Mouse (Mus musculus): Measurements from ENCODE around the gene Adat1.
A peak's percentile ranks its signal among the peaks of the same experiment; 100 is the strongest.

The Adat1 gene

GRCm38 (mm10) chr8:111968541-111968940, 23.6 kb downstream of the Adat1 start:
- DNase-seq (ENCODE audit: low read depth, low spot score), result peak; percentile 65

- DNase-seq (ENCODE audit: low read depth, low spot score), result peak; percentile 59
Measured at GRCm38 (mm10) chr8:111967246-111967870, 24.7 kb downstream of the Adat1 start.

DNA sequence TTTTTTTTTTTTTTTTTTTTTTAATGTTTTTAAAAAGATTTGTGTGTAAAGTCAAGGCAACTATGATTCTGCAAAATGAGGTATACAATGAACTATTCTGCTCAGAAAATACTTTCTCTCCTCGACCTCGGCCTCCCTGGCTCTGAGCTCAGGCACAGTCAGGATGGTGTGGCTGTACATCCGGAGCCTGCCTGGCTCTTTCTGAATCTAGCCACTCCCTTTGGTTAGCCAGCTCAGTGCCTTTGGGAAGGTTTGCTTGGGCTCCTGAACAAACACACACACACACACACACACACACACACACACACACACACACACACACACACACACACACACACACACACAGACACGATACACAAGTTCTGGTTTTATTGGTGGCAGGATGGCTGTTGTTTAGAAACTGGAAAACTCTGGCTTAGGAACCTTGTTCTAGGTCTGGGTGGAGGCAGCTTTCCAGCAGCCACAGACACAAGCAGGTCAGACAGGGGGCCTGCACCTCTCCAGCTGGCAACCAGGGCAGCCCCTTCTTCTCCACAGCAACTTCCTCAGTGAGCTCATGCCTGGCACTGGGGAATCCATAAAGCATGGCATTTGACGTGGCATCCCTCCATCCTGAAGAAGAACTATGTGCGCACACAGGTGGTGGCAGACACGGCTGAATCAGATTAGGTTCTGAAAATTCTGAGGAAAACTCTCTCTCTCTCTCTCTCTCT, 27.1 kb downstream of the Adat1 start:
- DNase-seq (ENCODE audit: low read depth, low spot score), result peak; percentile 64

GRCm38 (mm10) chr8:111964351-111964750, 27.8 kb downstream of the Adat1 start:
- DNase-seq (ENCODE audit: low read depth, low spot score), result no peak

DNA sequence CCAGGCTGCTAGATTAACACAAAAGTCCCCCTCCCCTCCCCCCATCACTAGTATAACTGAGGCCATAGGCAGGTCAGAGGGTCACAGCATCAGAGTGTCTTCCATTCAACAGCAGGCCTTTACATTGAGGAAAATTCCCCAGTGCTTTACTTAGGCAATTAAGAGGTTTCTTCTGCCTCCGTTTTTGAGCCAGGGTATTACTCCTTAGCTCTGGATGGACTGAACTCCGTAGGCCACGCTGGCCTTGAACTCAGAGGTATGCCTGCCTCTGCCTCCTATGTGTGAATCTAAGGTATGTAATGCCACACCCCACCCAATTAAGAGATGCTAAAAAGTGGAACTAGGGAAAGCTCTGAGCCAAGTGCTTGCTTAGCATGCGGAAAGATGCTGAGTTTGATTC, 28.6 kb downstream of the Adat1 start:
- DNase-seq (ENCODE audit: low read depth, low spot score), result peak; percentile 75

GRCm38 (mm10) chr8:111963091-111963490, 29.0 kb downstream of the Adat1 start:
- DNase-seq (ENCODE audit: low read depth, low spot score), result no peak

DNA sequence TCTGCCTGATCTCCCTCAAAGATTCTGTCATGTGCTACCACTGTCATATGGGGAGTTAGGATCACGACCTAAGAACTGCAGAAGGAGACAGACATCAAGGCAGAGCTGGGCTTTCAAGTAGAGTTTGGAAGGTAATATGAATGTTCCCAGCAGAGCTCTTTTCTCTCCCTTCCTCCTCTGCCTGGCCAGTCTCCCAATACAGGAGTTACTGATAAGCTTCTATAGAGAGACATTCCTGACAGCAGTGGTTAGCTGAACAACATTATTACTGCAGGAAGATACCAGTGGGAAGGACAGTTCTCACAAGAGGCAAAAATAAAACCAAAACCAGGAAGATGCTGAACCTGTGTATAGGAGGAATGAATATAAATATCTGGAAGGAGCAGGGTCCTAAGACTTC, 29.5 kb downstream of the Adat1 start:
- no peak for DNase-seq (ENCODE audit: low read depth, low spot score)

GRCm38 (mm10) chr8:111961330-111961729, 30.8 kb downstream of the Adat1 start:
- peak; percentile 65 for DNase-seq (ENCODE audit: low read depth, low spot score)

GRCm38 (mm10) chr8:111960591-111961321, 31.3 kb downstream of the Adat1 start:
- peak; percentile 28 for DNase-seq (ENCODE audit: low read depth, low spot score)

DNA sequence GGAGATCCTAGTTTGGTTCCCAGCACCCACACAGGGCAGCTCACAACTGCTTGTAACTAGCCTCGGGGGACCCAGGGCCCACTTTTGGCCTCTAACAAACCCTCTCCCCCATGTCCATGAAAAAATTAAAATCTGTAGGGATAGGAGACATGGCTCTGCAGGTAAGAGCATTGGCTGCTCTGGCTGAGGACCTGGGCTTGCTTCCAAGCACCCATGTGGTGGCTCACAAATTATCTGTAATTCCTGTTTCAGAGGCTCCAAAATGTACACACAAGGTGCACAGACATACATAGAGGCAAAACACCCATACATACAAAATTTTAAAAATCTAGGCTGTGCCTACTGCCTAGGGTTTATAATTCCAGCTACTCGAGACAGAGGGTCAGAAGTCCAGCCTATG, 34.9 kb downstream of the Adat1 start:
- DNase-seq (ENCODE audit: low read depth, low spot score), result no peak

- no peak for DNase-seq (ENCODE audit: low read depth, low spot score)
Measured at GRCm38 (mm10) chr8:111955879-111956278, 36.2 kb downstream of the Adat1 start.

DNA sequence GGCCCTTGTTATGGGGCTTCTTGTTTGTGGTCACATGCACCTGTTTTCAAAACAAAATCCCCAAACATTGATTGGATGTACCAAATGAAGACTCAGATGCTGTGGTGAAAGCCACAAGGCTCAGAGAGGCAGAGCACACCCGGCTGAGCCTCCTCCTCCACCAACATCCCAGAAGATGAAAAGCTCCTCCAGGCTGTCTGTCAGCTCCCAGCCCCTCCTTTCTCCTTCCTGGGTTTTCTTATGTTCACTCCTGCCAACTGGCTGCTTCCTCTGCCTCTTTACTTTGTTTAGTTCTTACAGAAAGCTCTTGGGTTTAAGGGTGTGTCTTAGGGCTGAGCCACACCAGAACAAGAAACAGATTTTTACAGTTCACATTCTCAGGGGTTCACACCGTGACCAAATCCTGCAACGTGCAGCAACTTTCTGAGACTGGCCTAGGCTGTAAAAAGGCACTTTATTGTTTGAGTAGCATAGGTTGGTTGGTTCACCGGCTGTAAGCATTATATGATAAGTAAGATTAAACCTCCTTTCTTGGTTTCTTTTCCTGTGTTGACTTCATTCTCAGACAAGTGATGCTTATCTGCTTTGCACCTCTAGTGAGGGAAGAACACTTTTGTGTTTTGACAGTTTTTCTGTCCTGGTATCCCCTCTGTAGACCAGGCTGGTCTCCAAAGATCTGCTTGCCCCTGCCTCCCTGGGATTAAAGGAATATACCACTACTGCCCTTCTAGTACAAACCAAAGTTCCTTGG, 37.1 kb downstream of the Adat1 start:
- DNase-seq (ENCODE audit: low read depth, low spot score), result peak; percentile 27

DNA sequence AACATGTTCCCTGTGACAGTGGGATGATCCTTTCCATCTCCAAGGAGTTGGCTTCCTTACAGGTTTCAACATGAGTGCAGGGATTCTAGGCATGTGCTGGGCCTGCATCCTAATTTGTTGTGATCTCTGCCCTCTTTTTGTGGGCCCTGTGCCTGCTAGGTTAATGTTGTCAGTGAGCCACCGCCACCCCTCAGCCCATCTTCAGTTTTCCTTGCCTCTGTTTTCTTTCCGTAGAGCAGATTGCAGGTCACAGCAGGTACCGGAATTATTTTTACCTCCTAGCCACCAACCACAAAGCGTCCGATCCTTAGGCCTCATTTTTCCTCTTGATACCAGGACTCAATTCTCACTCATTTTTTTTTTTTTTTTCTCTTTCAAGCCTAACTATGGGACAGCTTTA, 40.2 kb downstream of the Adat1 start:
- no peak for DNase-seq (ENCODE audit: low read depth, low spot score)

DNA sequence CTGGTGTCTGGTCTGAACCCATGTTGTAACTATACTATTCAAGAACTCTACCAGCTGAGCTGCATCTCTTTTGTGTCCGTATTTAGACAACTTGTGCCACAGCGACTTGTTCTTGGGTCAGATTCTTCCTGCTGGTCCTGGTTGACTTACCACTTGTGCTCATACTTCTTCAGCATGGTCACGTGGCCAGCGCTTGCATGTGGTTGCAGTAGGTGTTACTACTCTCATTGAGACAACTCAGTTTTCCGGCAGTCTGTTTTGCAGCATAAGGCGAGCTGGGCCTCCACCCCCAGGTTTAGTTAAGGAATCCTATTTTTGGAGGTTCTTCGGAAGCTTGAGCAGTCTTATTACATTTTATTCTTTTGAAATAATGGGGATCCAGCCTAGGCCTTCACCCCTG, 40.8 kb downstream of the Adat1 start:
- DNase-seq (ENCODE audit: low read depth, low spot score), result peak; percentile 39

DNA sequence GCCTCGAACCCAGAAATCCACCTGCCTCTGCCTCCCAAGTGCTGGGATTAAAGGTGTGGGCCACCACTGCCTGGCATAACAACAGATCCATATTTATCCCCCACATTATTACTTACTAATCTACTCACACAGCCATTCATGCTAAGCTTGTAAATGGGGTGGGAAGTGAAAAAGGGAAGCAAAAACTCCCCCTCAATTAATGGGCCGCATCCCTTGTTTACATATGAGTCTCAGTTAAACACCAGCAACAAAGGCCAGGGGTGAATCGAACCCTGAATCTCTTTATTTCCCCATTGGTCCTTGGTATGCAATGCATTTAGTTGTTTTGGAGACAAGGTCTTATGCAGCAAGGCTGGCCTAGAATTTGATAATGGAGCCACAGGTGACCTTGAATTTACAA, 41.3 kb downstream of the Adat1 start:
- DNase-seq (ENCODE audit: low read depth, low spot score), result no peak

GRCm38 (mm10) chr8:111947954-111948353, 44.1 kb downstream of the Adat1 start:
- no peak for DNase-seq (ENCODE audit: low read depth, low spot score)

DNA sequence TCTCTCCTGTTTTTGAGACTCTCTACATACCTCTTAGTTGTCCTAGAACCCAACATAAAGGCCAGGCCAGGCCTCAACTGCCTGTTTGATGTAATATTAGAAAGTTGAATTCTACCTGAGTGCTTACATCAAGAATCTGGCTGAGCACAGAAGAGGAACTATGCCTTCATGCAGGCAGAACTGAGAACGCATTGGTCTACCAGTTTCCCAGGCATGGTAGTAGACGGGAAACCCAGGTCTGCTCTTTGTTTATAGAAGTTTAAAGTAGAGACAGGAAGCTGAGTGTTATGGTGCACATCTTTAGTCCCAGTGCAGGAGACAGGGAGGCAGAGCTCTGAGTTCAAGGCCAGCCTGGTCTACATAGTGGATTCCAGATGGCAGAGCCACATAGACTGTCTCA, 45.0 kb downstream of the Adat1 start:
- no peak for DNase-seq (ENCODE audit: low read depth, low spot score)

DNA sequence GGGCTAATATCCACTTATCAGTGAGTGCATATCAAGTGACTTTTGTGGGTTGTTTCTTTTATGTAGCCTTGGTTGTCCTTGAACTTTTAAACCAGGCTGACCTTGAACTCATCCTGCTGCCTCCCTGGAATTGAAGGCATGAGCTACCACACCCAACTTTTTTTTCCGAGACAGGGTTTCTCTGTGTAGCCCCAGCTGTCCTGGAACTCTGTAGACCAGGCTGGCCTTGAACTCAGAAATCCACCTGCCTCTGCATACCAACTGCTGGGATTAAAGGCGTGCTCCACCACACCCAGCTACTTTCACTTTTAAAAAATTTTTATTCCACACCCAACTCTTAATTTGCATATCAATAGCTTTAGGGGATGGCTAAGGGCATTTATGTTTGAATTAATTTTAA, 48.6 kb downstream of the Adat1 start:
- DNase-seq (ENCODE audit: low read depth, low spot score), result peak; percentile 90

DNA sequence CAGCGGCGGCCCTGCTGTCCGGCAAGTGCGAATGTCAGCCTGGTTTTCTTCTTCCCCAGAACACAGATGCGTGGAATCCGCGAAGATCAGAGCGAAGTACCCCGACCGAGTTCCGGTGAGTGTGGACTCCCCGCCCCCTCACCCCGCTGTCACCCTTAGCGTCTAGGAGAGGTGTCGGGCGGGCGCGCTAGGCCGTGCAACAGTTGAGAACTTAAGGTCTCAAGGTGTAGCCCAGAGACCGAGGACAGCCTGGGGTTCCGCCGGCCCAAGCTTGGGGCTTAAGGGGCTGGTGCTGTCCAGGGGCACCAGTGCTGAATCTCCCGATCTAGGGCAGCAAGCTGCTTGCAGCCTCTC, 51.0 kb downstream of the Adat1 start:
- DNase-seq (ENCODE audit: low read depth, low spot score), result peak; percentile 78

DNA sequence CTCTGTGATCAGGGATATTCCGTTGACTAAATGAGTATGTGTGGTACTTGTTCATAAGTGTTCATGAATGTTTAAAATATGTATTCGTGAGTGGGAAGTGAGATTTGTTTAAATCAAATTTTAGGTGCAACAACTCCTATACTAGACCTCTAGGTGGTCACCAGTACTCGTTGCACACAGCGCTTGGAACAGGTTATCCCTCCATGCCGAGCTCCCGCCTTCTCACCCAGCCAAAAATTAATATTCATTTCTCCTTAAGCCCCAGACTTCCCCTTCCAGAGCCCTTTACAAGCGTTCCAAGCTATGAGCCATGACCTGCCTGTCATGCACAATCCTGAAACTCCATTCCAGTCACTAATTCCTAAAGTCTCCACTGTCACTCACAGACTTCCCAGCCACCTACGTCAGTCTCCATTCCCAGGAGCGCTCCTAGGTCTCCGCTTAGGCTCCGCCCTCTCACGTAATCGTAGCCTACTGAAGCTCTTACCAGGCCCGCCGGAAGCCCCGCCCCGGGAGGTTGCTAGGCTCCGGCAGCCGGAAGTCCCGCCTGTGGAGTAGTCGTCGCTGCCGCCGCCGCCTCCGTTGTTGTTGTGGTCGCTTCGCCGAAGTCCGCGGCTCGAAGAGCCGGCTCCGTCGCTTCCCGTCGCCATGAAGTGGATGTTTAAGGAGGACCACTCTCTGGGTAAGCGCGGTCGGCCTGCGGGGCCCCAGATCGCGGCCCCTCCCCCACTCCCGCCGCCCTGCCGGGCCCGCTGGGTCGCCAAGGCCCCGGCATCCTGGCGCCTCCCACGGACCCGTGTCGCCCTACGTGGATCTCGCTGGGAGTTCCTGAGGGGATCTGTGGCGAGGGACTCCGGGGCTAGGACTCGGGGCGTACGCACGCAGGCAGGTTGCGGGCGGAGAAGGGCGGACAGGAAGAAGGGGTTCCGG, 51.7 kb downstream of the Adat1 start, which contains the start of gene Gabarapl2:
Gabarapl2 (plus strand) TSS at position 533 of the 930 bp plus-strand sequence.
- DNase-seq (ENCODE audit: low read depth, low spot score), result peak; percentile 99

Data from ZHBTc4 (cell line).